Mouse (Mus musculus) MEL-GATA-1-ER (cell line): Measurements from ENCODE around the gene Hspa12b.
A peak's percentile ranks its signal among the peaks of the same experiment; 100 is the strongest.

Experiments
- DNase-seq: peaks from one replicate; pipeline ENCODE4 v3.0.0-alpha.2; 2012; ENCODE audit warnings: low read depth; ENCODE audit errors: extremely low read depth

The Hspa12b gene

DNA sequence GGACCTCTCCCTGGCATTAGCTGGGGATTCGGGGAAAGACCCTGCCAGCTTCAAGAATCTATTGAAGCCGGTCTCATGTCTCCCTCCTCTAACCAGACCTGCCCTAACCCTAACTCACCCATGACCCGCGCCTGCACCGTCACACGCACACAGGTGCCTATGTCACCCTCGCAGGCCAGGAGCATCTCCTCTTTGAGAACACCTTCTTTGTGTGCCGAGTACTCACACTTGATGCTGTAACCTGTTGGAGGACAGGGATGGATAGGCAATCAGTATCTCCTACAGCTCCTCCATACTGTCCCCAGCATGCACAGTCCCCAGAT, 19.9 kb downstream of the Hspa12b start:
- DNase-seq: no peak

DNA sequence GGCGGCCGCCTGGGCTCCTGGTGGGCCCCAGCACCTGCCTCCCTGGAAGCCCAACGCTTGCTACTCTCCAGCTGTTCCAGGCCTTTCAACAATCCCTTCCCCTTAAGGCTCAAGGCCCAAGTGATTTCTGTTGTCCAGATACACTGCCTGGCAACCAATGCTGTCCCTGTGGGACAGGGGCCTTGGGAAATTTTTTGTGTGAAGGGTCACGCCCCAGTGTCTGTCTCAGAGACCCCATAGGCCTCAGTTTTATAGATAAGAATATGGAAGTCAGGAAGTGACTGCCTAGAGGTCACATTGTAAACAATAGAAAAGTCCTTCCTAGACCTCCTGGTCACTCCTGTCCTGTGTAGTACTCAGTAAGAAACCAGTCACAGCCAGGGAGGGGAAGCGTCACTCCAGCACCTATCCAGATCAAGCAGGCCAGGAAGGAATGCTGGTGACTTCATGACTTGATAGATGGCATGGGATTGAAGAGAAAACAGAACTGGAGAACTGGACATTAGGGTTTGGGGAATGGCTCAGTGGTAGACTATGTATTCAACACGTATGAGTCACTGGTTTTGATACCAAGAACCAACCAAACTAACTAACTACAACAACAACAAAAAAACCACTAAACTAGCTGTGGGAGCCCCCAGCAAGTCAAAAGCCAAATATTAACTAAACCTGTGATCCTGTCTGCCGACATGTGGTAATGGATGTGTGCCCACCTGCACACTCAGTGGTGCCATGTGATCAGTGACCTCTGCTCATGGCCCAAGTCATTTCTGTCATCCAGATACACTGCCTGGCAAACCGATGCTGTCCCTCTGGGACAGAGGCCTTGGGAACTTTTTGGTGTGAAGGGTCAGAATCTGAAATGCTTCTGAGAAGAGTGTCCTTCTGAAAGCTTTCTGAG, 21.5 kb downstream of the Hspa12b start:
- no peak for DNase-seq

DNA sequence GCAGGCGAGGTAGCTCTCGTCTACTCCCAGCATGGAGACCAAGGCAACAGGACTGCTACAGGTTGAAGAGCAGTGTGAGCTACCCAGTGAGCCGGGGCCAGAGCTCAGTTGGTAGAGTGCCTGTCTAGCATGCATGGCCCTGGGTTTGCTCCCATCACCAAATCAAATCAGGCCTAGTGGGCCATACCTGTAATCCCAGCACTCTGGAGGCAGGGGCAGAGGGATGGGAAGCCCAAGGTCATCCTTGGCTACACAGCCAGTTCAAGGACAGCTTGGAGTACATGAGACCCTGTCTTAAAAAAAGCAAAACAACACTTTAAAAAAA, 22.1 kb downstream of the Hspa12b start:
- no peak for DNase-seq

DNA sequence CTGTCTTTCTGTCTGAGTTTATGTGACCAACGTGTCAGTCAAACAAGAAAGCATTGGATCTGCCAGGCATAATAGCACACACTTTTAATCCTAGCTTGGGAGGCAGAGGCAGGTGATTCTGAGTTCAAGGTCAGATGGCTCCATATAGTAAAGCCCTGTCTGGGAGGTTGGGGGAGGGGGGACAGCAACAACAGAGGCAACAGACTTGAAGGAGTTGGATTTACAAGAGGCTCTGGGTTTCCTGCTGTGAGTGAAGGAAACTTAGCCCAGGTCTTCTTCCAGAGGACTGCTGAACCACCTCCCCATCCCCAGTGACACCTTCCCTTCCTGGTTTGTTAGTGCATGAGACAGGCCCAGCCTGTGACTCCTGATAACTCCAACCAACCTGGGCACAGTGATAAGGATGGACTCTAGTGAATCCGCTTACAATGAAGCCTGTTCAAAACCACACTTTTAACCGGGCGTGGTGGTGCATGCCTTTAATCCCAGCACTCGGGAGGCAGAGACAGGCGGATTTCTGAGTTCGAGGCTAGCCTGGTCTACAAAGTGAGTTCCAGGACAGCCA, 25.2 kb downstream of the Hspa12b start:
- no peak for DNase-seq

DNA sequence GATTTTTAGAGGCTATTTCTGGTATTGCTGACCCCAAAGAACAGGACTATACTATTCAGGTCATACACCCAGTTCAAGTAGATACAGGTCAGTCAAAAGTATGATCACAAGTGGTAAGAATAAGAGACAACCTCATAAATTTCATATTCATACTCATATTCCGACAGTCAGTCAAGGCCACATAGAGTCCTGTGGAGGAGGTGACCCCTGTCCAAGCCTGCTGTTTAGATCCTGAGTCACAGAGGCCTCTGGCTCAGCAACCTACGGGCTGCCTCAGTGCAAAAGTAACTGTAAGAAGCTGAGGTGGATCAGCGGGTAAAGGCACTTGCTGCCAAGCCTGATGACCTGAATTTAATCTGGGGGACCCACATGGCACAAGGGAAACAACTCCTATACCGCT, 27.0 kb downstream of the Hspa12b start:
- no peak for DNase-seq

DNA sequence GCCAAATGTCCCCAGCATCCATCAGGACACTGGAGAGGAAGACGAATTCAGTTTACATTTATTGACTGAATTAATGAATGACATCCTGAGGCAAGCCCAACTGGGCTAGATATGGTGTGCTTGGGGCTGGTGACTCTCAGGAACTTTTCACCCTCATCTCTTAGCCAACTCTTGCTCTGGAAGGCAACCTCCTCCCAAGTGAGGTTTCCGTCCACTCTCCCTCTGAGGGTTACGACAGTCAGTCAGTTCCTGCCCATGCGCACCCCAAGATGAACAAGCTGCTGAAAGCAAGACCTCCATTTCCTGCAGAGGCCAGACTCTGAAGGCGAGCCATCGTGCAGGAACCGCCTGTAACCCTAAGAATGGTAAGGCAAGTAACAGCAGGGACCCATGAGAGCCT, 29.9 kb downstream of the Hspa12b start:
- DNase-seq: no peak

DNA sequence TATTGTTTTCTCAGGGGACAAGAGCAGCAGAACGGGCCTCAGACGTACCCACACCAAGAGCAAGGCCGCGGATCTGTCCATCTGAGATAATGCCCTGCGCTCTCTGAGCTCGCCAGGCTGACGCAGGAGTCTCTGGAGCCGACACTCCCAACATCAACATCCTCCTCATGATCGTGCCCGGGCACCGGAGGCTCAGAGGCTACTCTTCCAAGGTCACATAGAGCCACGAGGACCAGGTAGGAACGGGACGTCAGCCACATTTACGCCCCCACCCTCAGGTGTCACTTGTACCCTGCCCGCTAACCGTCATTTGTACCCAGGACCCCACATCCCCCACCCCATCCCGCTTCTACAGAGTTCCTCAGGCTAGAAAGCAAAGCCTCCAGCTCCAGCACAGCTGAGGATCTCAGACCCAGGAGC, 32.4 kb downstream of the Hspa12b start:
- DNase-seq: no peak

DNA sequence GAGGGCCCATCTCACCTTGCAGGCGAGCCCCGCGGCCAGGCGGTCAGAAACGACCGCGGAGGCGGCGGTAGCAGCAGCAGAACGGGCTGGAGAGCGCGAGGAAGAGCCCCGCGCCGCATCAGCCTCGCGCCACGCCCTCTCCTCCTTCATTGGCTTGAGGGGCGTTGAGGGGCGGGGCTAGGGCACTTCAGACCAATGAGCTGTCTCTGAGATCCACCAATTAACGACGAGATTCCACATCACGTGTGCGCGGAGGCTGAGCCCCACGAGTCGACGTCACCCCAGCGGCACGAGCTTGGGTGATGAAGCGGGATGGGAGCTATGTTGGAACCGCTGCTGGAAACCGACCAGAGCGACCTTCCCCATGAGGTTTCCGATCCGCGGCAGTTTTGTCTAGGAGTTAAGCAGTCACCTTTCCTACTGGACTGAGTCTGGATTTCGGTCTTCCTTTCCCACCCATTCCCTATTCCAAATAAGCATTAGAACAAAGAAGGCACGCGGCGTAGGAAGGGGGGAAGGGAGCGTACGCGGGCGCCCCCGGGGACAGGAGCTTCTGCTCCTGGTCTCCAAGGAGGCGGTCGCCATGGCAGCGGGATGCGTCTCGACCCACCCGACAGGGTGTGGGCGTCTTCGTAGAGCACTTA, 33.0 kb downstream of the Hspa12b start, which contains the start of gene 1700037H04Rik:
Gene 1700037H04Rik (minus strand): TSS at position 144 of the 644 bp plus-strand sequence.
- peak; percentile 93 for DNase-seq

DNA sequence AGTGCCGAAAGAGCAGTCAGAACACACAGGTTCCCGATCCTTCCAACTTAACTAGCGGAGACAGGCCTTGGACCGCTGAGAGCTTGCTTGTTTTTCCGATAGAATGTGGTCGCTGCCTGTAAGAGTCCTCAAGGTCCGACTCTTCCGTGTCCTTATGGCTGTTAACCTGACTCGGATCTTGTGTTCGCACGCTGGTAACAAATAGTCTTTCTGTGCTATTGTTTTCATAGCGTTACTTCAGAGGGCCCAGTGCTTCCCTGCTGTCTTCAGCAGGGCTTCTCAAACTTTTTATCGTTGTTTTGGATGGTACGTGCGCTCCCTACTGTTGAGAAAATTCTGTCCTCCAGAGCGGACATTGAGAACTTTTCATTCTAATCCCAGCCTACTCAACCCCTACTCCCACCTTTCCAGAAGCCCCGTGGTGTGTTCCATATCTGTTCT, 33.6 kb downstream of the Hspa12b start:
- peak; percentile 39 for DNase-seq

DNA sequence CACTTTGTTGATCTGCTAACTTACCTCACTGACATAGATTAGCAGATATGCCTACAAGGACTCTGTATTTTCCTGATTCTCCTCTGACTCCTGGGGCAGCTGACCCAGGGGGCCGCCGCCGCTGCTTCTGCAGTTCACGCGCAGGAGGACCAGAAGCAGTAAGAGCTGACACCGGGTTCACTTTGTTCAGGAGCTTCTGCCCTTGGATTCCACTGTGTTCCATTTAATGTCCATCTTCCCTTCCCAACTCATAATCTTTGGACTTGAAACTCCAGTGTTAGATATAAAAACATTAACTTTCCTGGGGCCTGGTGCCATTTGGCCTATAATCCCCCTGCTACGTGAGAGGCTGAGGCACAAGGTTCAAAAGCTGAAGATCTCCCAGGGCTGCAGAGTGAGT, 36.8 kb downstream of the Hspa12b start:
- DNase-seq: no peak

DNA sequence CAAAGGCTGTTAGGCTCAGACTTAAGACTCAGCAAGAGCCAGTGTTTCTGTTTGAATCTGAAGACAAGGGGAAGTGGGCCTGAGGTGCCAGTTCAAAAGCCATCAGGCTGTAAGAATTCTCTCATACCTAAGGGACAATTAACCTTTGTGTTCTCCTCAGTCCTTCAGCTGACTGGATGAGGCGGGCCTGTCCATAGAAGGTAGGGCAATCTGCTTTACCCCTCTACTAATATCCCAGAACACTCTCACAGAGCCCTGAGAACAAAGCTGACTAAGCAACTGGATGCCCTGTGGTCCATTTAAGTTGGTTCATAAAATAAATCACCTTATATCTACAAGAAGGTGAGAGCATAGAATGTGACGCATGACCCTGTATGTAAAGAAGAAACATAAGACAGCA, 39.1 kb downstream of the Hspa12b start:
- no peak for DNase-seq

DNA sequence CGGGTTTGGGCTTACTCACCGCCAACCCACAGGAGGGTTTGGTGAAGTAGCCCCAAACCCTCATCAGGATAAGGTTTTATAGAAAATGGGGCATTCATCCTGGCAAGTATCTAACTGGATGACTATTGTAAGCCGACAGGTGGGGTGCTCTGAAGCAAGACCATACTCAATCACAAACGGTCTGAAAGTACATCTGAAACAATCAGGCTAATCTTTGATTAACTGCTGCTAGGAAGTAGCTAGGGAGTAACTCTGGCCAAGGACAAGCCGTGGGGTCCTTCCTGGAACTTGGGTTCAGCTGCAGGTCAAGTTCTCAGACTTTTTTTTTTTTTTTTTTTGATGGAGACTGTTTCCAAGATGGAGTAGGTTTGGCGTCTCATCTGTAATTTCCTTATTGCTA, 40.9 kb downstream of the Hspa12b start:
- no peak for DNase-seq

DNA sequence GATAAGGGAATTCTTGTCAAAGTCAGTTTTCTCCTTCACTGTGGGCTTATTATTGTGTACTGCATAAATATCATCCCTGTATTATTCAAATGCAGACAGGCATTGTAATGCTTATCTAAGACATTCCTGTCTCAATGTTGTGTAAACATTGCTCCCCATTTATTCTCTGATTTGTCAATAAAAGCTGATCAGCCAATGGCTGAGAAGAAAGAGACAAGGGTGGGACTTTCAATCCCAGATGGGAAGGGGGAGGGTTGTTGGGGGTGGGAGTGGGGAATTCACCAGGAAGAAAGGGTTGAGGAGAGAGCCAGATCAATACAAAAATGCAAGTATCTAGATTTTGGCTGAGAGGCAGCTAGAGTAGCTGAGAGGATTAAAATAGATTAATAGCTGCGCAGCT, 41.8 kb downstream of the Hspa12b start:
- no peak for DNase-seq

DNA sequence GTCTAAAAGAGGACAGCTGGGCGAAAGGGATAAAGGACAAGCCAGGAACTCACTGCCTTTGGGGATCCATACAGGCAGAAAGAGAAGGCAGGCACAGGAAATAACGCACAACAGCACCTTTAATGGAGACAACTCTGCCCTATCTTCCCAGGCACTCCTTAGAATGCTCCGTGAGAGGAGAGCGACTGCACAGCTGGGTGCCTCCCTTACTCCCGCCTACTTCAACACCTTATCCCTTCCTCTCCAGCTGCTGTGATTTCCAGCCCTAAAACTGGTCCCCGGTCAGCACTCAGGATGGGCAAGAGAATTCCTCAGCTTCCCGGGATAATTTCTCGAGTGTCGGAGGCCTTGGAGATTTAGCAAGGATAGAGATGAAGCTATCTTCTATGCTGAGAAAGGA, 43.9 kb downstream of the Hspa12b start:
- DNase-seq: no peak

DNA sequence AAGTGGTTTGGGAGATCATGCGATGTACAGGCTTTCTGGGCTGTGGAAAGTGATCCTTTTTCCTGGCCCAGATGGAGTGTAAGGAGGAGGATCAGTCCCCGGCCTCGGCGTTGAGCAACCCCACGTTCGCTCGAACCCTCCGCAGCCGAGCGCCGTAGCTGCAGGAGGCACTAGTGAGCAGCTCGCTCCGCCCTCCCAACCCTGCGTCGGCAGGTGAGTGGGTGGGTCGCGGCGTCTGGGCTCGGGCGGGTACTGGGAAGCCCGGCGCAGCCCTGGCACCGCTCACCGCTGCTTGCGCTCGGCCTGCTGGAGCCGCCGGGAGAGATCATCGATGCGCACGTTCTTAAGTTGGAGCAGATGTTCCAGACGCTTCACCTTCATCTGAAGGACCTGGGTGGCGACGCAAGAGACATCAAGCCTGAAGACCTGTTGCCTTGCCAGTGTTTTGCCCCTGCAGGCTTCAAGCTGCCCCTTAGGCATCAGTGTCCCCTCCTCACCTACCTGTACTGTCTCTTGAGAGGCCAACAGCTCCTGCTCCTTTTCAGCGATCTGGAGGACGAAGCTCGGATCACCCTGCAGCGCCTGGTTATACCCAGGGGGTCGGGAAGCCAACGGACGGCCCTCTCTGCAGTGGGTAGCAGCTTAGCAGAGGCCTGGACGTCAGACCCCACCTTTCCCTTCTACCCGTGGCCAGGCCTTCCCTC, 44.5 kb downstream of the Hspa12b start:
- no peak for DNase-seq

DNA sequence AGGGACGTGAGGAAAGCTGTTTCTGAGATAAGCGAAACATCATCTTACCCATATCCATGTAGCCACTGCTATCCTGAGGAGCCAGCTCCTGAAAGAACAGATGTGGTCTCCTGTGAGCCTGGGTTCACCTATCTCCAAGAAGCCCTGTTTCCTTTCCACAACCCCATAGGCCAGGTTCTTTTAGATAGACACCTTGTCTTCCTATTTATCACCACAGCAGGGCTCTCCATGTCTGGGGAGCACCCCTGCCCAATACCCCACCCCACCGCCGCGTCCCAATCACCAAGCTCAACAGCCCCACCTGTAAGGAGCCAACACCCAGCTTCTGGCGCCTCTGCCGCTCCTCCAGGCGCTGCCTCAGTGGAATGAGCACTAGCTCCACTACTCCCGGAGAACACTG, 45.2 kb downstream of the Hspa12b start:
- DNase-seq: no peak

DNA sequence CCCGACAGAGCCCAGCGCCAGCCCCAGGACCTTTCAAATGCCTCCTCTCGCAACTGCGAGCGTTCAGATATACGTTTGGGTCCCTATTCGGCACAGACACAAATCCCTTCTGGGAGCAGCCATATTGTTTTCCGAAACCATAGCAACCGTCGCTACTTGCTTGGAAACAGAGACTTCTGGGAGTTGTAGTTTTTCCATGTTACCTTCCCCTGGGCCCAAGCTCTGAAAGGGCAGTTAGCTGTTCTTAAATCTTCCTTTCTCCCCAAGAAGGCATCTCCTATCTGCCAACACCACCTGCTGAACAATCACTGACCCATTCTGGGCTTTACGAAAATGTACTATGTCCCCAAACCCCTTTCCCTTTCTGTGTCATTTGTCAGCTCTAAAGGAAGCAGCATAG, 47.6 kb downstream of the Hspa12b start:
- peak; percentile 78 for DNase-seq

DNA sequence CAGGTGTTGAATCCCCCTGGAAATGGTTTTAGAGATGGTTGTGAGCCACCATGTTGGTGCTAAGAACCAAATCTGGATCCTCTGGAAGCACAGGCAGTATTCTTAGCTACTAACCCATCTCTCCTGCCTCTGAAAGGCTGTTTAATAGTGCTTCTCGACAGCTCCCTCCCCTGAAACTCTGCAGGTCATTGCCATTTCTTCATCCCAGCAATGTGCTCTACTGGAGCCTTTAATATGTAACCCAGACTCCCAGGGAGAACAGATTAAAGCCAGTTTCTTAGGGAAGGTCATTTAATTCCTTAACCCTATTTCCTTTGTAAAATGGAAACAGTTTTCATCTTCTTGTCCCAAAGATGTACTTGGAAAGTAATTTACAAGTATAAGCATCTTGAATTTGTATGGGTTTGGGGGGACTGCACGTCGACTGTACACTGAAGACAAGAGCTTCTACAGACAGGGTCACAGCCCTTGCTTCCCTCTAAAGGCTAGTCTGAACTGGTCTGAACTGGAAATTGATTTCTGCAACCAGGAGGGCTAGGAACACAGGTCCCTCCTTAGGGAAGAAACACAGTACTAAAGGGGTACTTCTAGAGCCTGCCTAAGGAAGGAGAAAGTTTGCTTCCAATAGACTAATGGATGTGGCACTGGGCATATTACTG, 48.3 kb downstream of the Hspa12b start:
- DNase-seq: no peak

DNA sequence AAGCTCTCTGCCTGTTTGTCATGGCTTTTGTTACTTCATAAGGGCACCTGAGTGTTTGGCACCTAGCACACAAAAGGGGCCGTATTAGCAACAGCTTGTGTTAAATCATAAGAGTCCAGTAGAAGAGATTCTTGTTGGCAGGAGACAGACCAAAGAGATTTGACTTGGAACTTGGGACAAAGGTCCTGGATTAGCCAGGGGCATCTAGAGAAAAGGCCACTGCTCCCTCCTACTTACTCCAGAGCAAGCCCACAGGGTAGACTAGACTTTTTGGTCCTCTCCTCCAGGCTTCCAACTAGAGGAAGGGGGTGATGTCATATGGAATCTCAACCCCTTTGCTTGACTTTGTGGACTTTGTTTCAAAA, 48.8 kb downstream of the Hspa12b start:
- no peak for DNase-seq

DNA sequence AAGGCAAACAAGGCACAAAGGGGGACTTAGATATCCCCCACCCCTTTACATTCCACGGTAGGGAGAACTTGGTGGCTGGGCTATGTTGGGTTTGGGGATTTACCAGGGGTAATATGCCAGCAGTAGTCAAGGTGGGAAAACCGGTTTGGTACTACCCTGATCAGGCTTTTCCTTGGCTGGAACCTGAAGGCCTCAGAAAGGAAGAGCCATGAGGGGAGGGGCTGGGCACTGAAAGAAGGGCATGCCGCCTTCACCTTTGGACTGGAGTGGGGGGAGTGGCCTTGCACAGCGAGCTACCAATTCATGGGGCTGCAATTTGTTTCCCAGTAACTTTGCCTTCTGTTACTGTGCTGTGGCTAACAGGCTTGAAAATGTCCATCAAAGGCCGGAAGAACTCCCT, 49.4 kb downstream of the Hspa12b start:
- DNase-seq: no peak

DNA sequence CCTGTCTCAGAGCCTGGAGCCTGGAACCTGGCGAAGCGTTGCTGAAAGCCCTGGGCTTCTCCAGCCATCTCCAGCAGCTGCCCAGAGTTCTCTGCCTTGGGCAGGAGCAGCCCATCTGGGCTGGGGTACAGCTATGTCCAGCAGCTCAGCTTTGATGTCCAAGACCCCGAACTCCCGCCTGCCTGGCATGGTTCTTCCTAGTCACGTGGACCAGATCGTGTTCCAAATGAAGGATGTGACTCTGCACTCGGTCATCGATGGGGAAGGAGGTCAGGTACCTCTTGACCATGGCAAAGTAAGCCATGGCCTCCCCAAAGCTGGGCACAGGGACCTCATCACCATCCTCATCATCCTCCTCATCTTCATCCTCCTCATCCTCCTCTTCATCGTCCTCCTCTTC, 50.9 kb downstream of the Hspa12b start:
- DNase-seq: no peak

DNA sequence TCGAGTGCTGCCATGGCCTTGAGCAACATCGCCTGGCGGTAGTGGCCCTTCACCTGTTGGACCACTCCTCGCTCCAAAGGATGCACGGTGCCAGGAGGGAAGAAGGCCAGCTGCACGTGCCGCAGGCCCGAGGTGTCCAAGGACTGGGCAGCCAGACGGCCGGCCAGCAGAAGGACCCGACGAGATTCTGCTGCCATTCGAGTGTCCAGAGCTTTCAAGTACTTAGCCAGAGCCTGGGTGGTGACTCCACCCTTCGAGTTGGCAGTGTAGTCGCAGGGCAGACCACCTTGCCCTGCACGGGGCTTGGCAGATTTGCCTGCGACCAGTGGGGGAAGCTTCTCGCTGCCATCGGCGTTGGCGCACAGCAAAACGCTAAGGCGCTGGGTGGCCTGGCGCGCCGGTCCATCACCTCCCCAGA, 51.8 kb downstream of the Hspa12b start:
- DNase-seq: no peak
